In genomic region chr5:120457628-120458027, GRCm38 (mm10) we compare ENCODE assay signal across 9 mouse cellular contexts. TPM values are rescaled to one million over a fixed set of nuclear protein-coding genes. Genes with fewer than 3 reads are reported as not detected.
A peak's percentile ranks its signal among the peaks of the same experiment; 100 is the strongest.
DNase-seq lines count a peak whose midpoint lies in the region; ATAC-seq lines count a peak whose summit lies in the region.
"Had no signal": no experiment of that assay in that cellular context is flagged by ENCODE, and none has a peak within 500 bp of the region (broad histone marks: within the 10 kb centered on the region; RNA-seq: fewer than 3 reads in every experiment).

No protein-coding gene starts in this region.

- peaks cover 37% of the 10 kb centered on the region for H3K27me3 ChIP-seq in forebrain, embryonic 12.5 days
- peaks cover 19% of the 10 kb centered on the region for H3K27me3 ChIP-seq in forebrain, embryonic 13.5 days

- 4% methylated on average over 9 of the region's 9 CpGs for WGBS in forebrain, embryonic 12.5 days
- 7% methylated on average over 9 of the region's 9 CpGs for WGBS in forebrain, embryonic 13.5 days

- no peaks in the 10 kb centered on the region; the same call in 1 of the 2 replicates for H3K4me1 ChIP-seq in forebrain, embryonic 12.5 days
- H3K4me1 ChIP-seq in forebrain, embryonic 13.5 days = no peaks in the 10 kb centered on the region
- H3K4me1 ChIP-seq: limb, embryonic 15.5 days had no signal

- no peaks in the 10 kb centered on the region for H3K36me3 ChIP-seq in forebrain, embryonic 12.5 days (replicated peaks)
- no peaks in the 10 kb centered on the region for H3K36me3 ChIP-seq in forebrain, embryonic 13.5 days (ENCODE audit: poor library complexity, severe bottlenecking)
- H3K36me3 ChIP-seq: limb, embryonic 15.5 days had no signal

- no peak overlapping the region for H3K27ac ChIP-seq in forebrain, embryonic 12.5 days
- H3K27ac ChIP-seq in forebrain, embryonic 13.5 days = no peak overlapping the region
- H3K27ac ChIP-seq: limb, embryonic 15.5 days had no signal

- peak; percentile 44 for DNase-seq in 3134 (ENCODE audit: extremely low read depth, insufficient read length, low spot score)
- DNase-seq in adrenal gland, adult 18-20 months (ENCODE audit: low spot score in 2 of 2) = peak; percentile 49 to 57
- DNase-seq in embryo, embryonic 10.5 days (ENCODE audit: low spot score) = peak; percentile 96
- DNase-seq in kidney, postnatal 14 days = peak; percentile 57
- DNase-seq in mesoderm, embryonic 11.5 days (ENCODE audit: low read depth, low spot score) = peak; percentile 90
- DNase-seq in telencephalon, adult 2 months (ENCODE audit: low read depth, low spot score) = peak; percentile 15

- no peak overlapping the region for H3K9ac ChIP-seq in forebrain, embryonic 12.5 days
- H3K9ac ChIP-seq in forebrain, embryonic 13.5 days = no peak overlapping the region
- H3K9ac ChIP-seq: limb, embryonic 15.5 days had no signal

- 0 out of 2 replicates have a peak, but pooled peaks have one; percentile 31 for ATAC-seq in forebrain, embryonic 12.5 days (ENCODE audit: low FRiP score)
- no peak for ATAC-seq in forebrain, embryonic 13.5 days

- no peak overlapping the region for H3K4me2 ChIP-seq in forebrain, embryonic 12.5 days
- H3K4me2 ChIP-seq in forebrain, embryonic 13.5 days = no peak overlapping the region
- H3K4me2 ChIP-seq: limb, embryonic 15.5 days had no signal

- H3K4me3 ChIP-seq in forebrain, embryonic 12.5 days (replicated peaks) = no peak overlapping the region
- H3K4me3 ChIP-seq in forebrain, embryonic 13.5 days = no peak overlapping the region
- H3K4me3 ChIP-seq: limb, embryonic 15.5 days had no signal

- no peaks in the 10 kb centered on the region for H3K9me3 ChIP-seq in forebrain, embryonic 12.5 days
- H3K9me3 ChIP-seq in forebrain, embryonic 13.5 days (replicated peaks) = no peaks in the 10 kb centered on the region
- H3K9me3 ChIP-seq: limb, embryonic 15.5 days had no signal

RNA-seq across cellular contexts. Expression of gene Sdsl, which starts 15.0 kb away (rescaled TPM):
- 4.5 and 5.1 TPM in 2 replicates for polyA plus RNA-seq in forebrain, embryonic 12.5 days (2016; fragmentation: Nextera tagmentation; extraction: Ambion mirVana)
- 4.8 and 5.1 TPM in 2 replicates for polyA plus RNA-seq in forebrain, embryonic 13.5 days (2015; fragmentation: Nextera tagmentation; extraction: Ambion mirVana)
- total RNA-seq in adrenal gland, adult 18-20 months (2021) = 10 to 100 TPM; 55.6 to 78.2 TPM

RNA-seq across cellular contexts. Expression of gene Sds, which starts 18.7 kb away (rescaled TPM):
- not detected in 2 replicates for polyA plus RNA-seq in forebrain, embryonic 12.5 days (2016; fragmentation: Nextera tagmentation; extraction: Ambion mirVana)
- polyA plus RNA-seq in forebrain, embryonic 13.5 days (2015; fragmentation: Nextera tagmentation; extraction: Ambion mirVana) = not detected in 2 replicates
- total RNA-seq in adrenal gland, adult 18-20 months (2021) = not detected

RNA-seq across cellular contexts. Expression of gene Lhx5, which starts 26.1 kb away (rescaled TPM):
- polyA plus RNA-seq in forebrain, embryonic 12.5 days (2016; fragmentation: Nextera tagmentation; extraction: Ambion mirVana) = 23.8 and 26.6 TPM in 2 replicates
- 9.6 and 16.0 TPM in 2 replicates for polyA plus RNA-seq in forebrain, embryonic 13.5 days (2015; fragmentation: Nextera tagmentation; extraction: Ambion mirVana)
- total RNA-seq in adrenal gland, adult 18-20 months (2021) = not detected
- polyA plus RNA-seq: limb, embryonic 15.5 days had no signal

RNA-seq across cellular contexts. Expression of gene Plbd2, which starts 45.8 kb away (rescaled TPM):
- polyA plus RNA-seq in forebrain, embryonic 12.5 days (2016; fragmentation: Nextera tagmentation; extraction: Ambion mirVana) = 25.9 and 26.6 TPM in 2 replicates
- 22.8 and 22.9 TPM in 2 replicates for polyA plus RNA-seq in forebrain, embryonic 13.5 days (2015; fragmentation: Nextera tagmentation; extraction: Ambion mirVana)
- 10 to 100 TPM; 76.9 to 90.1 TPM for total RNA-seq in adrenal gland, adult 18-20 months (2021)

RNA-seq across cellular contexts. Expression of gene Slc8b1, which starts 53.3 kb away (rescaled TPM):
- polyA plus RNA-seq in forebrain, embryonic 12.5 days (2016; fragmentation: Nextera tagmentation; extraction: Ambion mirVana) = 2.3 and 2.8 TPM in 2 replicates
- 2.1 and 2.5 TPM in 2 replicates for polyA plus RNA-seq in forebrain, embryonic 13.5 days (2015; fragmentation: Nextera tagmentation; extraction: Ambion mirVana)
- 10 to 100 TPM; 26.4 to 31.7 TPM for total RNA-seq in adrenal gland, adult 18-20 months (2021)

Comparison
In these comparisons a context has a peak if more than half of its experiments do, and no peak if none do; other contexts are left out.
1. DNase-seq: peak in every context shown above with its lines; median percentile 96 in embryo, embryonic 10.5 days; 90 in mesoderm, embryonic 11.5 days; 57 in kidney, postnatal 14 days; 53 in adrenal gland, adult 18-20 months; 44 in 3134; 15 in telencephalon, adult 2 months.